Mouse (Mus musculus) CH12.LX (cell line): ENCODE measurements at regions not wholly inside any gene's neighbourhood (a gene's known extent, or its start where the extent isn't known, plus 50 kb on each side); places are given as distances from the start of the nearest gene placed in this dataset.

Experiments used
- DNase-seq: peaks from one replicate; pipeline ENCODE4 v3.0.0-alpha.2; 2013; ENCODE audit errors: extremely low read depth
- H3K27ac ChIP-seq: 2 replicates; pipeline ENCODE4 v1.5.1; 2012; ENCODE audit warnings: low read depth, mild to moderate bottlenecking, control low read depth, moderate library complexity; ENCODE audit not compliant: insufficient read depth
- H3K27me3 ChIP-seq: replicated peaks from 2 replicates; pipeline ENCODE3; 2012; ENCODE audit warnings: inconsistent platforms
- H3K36me3 ChIP-seq, 2 experiments: replicated peaks in 1 of 2; 2 replicates each; pipeline versions ENCODE3 to v1.6.1; 2012; ENCODE audit warnings: inconsistent platforms in 1 of 2, low read length in 1 of 2, mild to moderate bottlenecking in 1 of 2, mixed read lengths in 1 of 2, moderate library complexity in 1 of 2; ENCODE audit not compliant: control insufficient read depth in 1 of 2, insufficient read depth in 1 of 2
- H3K4me1 ChIP-seq, 2 experiments: 2 replicates each; pipeline ENCODE4 v1.6.1; 2012; ENCODE audit warnings: inconsistent platforms in 1 of 2, moderate library complexity in 1 of 2; ENCODE audit not compliant: insufficient read depth in 2 of 2, control insufficient read depth in 1 of 2
- H3K4me2 ChIP-seq: 2 replicates; pipeline ENCODE4 v1.6.1; 2012; ENCODE audit warnings: low read depth, mild to moderate bottlenecking, control low read depth; ENCODE audit not compliant: poor library complexity, insufficient read depth, severe bottlenecking
- H3K4me3 ChIP-seq, 3 experiments: fragments of 150-350 bp in 1 of 3; sonication (generic) in 1 of 3; replicated peaks in 1 of 3; 2 replicates each; pipeline versions ENCODE3 to v1.5.1; 2011 to 2012; ENCODE audit warnings: low read depth in 2 of 3, low read length in 2 of 3, mild to moderate bottlenecking in 2 of 3, moderate library complexity in 2 of 3, control low read depth in 1 of 3, improper control_type of control experiment in 1 of 3, inconsistent platforms in 1 of 3, mixed read lengths in 1 of 3; ENCODE audit not compliant: poor library complexity in 1 of 3
- H3K79me2 ChIP-seq: replicated peaks from 2 replicates; pipeline ENCODE4 v1.6.1; 2012; ENCODE audit warnings: mild to moderate bottlenecking, moderate library complexity; ENCODE audit not compliant: control insufficient read depth, poor library complexity, insufficient read depth, severe bottlenecking; ENCODE audit errors: extremely low read depth
- H3K9ac ChIP-seq: 2 replicates; pipeline ENCODE4 v1.6.1; 2012; ENCODE audit warnings: low read depth, mild to moderate bottlenecking, control low read depth, moderate library complexity; ENCODE audit not compliant: insufficient read depth
- H3K9me3 ChIP-seq: replicated peaks from 2 replicates; pipeline ENCODE3; 2012; ENCODE audit warnings: low read length, inconsistent platforms, mixed read lengths
- BHLHE40 ChIP-seq: IDR thresholded peaks from 2 replicates; pipeline ENCODE4 v1.6.1; 2011; ENCODE audit warnings: mild to moderate bottlenecking, low read depth, low read length, improper control_type of control experiment
- CHD2 ChIP-seq: IDR thresholded peaks from 2 replicates; pipeline ENCODE4 v1.6.1; 2011; ENCODE audit warnings: low read length, improper control_type of control experiment
- E2F4 ChIP-seq: IDR thresholded peaks from 2 replicates; pipeline ENCODE4 v1.6.1; 2011; ENCODE audit warnings: low read depth, low read length, improper control_type of control experiment; ENCODE audit not compliant: insufficient replicate concordance
- GABPA ChIP-seq: IDR thresholded peaks from 2 replicates; pipeline ENCODE4 v1.6.1; 2012; ENCODE audit warnings: low read depth, low read length, improper control_type of control experiment, inconsistent platforms; ENCODE audit not compliant: insufficient replicate concordance
- HCFC1 ChIP-seq: IDR thresholded peaks from 2 replicates; pipeline ENCODE4 v1.6.1; 2012; ENCODE audit warnings: low read depth, mild to moderate bottlenecking, inconsistent platforms, low read length, improper control_type of control experiment
- MAFK ChIP-seq: IDR thresholded peaks from 2 replicates; pipeline ENCODE4 v1.6.1; 2011; ENCODE audit warnings: low read length, improper control_type of control experiment; ENCODE audit not compliant: insufficient replicate concordance
- MEF2A ChIP-seq: IDR thresholded peaks from 2 replicates; pipeline ENCODE4 v1.6.1; 2014; ENCODE audit warnings: low read depth, mild to moderate bottlenecking, inconsistent platforms, low read length, improper control_type of control experiment, borderline replicate concordance
- POLR2A ChIP-seq: IDR thresholded peaks from 2 replicates; pipeline ENCODE4 v1.6.1; 2011; ENCODE audit warnings: low read depth, mild to moderate bottlenecking, improper control_type of control experiment, low read length
- POLR2AphosphoS2 ChIP-seq: IDR thresholded peaks from 2 replicates; pipeline ENCODE4 v1.6.1; 2011; ENCODE audit warnings: low read depth, low read length, improper control_type of control experiment
- SIN3A ChIP-seq: IDR thresholded peaks from 2 replicates; pipeline ENCODE4 v1.6.1; 2012; ENCODE audit warnings: low read length, improper control_type of control experiment, inconsistent platforms
- TBP ChIP-seq: conservative IDR thresholded peaks from 2 replicates; pipeline ENCODE4 v1.6.1; 2011; ENCODE audit warnings: low read depth, low read length, improper control_type of control experiment
- TCF12 ChIP-seq: IDR thresholded peaks from 2 replicates; pipeline ENCODE4 v1.6.1; 2014; ENCODE audit warnings: low read depth, mild to moderate bottlenecking, inconsistent platforms, low read length, improper control_type of control experiment
- ZC3H11A ChIP-seq: IDR thresholded peaks from 2 replicates; pipeline ENCODE4 v1.6.1; 2012; ENCODE audit warnings: low read depth, mild to moderate bottlenecking, inconsistent platforms, low read length, improper control_type of control experiment
- ZKSCAN1 ChIP-seq: IDR thresholded peaks from 2 replicates; pipeline ENCODE4 v1.6.1; 2012; ENCODE audit warnings: low read depth, inconsistent platforms, low read length, improper control_type of control experiment, borderline replicate concordance
- ZMIZ1 ChIP-seq: IDR thresholded peaks from 2 replicates; pipeline ENCODE4 v1.6.1; 2012; ENCODE audit warnings: low read depth, mild to moderate bottlenecking, inconsistent platforms, low read length, improper control_type of control experiment
- ZNF384 ChIP-seq: IDR thresholded peaks from 2 replicates; pipeline ENCODE4 v1.6.1; 2012; ENCODE audit warnings: low read depth, low read length, improper control_type of control experiment, inconsistent platforms
- dilution Hi-C: fragments of 300-500 bp; cut with MboI; formaldehyde crosslinking; loops from 2 replicates; pipeline ENCODE4 v1.14.3; 2020; ENCODE audit warnings: low sequenced_read_pairs; ENCODE audit not compliant: extremely low pct_unique_long_range_greater_than_20kb, extremely low pct_ligation_motif_present
- in situ Hi-C: fragments of 300-500 bp; cut with MboI; formaldehyde crosslinking; loops from 3 replicates; pipeline ENCODE4 v1.14.3; 2019; ENCODE audit warnings: low sequenced_read_pairs, low pct_ligation_motif_present, low pct_unique_long_range_greater_than_20kb, mixed read lengths

- dilution Hi-C loops = no loop called here
- no peak for DNase-seq
- no peak for TF ChIP-seq MAFK
- no peak for TF ChIP-seq BHLHE40
- no peak for TF ChIP-seq MEF2A
- no peak for TF ChIP-seq ZC3H11A
- TF ChIP-seq ZMIZ1 = no peak
- no peak for TF ChIP-seq ZNF384
- no peak for TF ChIP-seq E2F4
- TF ChIP-seq TBP = no peak
- TF ChIP-seq SIN3A = no peak
- TF ChIP-seq CHD2 = no peak
- no peak for TF ChIP-seq HCFC1
- TF ChIP-seq POLR2AphosphoS2 = no peak
- TF ChIP-seq POLR2A = no peak
- no peak for TF ChIP-seq TCF12
- TF ChIP-seq ZKSCAN1 = no peak
- Histone ChIP-seq H3K79me2 (no peaks in the 10 kb centered on the region), H3K36me3 (no peaks in the 10 kb centered on the region), H3K27ac (no peak overlapping the region), H3K27me3 (no peaks in the 10 kb centered on the region), H3K9ac (no peak overlapping the region), H3K4me3 (no peak overlapping the region), H3K4me1 (no peaks in the 10 kb centered on the region), H3K4me2 (no peak overlapping the region), H3K9me3 (peaks cover 7% of the 10 kb centered on the region)
- in situ Hi-C loops = no loop called here
These were observed 498.6 kb upstream of the Acvr2a start for GRCm38 (mm10) chr2:48315306-48315705.

- H3K4me2 ChIP-seq = no peak overlapping the region
- no peaks in the 10 kb centered on the region for H3K4me1 ChIP-seq
- H3K79me2 ChIP-seq = no peaks in the 10 kb centered on the region
- H3K9ac ChIP-seq = no peak overlapping the region
- no peaks in the 10 kb centered on the region for H3K36me3 ChIP-seq
- in situ Hi-C loops = no loop called here
- dilution Hi-C loops = no loop called here
- H3K4me3 ChIP-seq = no peak overlapping the region
- TF ChIP-seq GABPA = no peak
- H3K9me3 ChIP-seq = peaks cover 10% of the 10 kb centered on the region
- no peaks in the 10 kb centered on the region for H3K27me3 ChIP-seq
- H3K27ac ChIP-seq = no peak overlapping the region
- no peak for DNase-seq
These were observed 497.6 kb upstream of the Acvr2a start for GRCm38 (mm10) chr2:48316180-48316889.
